Mouse (Mus musculus) naive thymus-derived CD4-positive, alpha-beta T cell, adult 5 months (primary cell): ENCODE results near the gene Atp10b. TPM values are rescaled to one million over a fixed set of nuclear protein-coding genes. Genes with fewer than 3 reads are reported as not detected.

Source experiments
- polyA plus RNA-seq: library from polyadenylated mRNA; unstranded; fragments of 100-300 nt; shearing (Covaris generic); gene quantifications from one replicate; pipeline ENCODE4 v1.2.1, GENCODE M21; 2017

The Atp10b gene
- polyA plus RNA-seq: not detected

GRCm38 (mm10) chr11:43149577-43149976 is at the start of gene Atp10b:
Gene Atp10b, plus strand, starts transcription at chr11:43149877.

Other genes starting within 250 kb of the Atp10b start
- not detected for gene Gm9972, start 114.1 kb upstream of the Atp10b start, polyA plus RNA-seq